Mouse (Mus musculus) c-Kit-positive CD71-positive TER-119-negative erythroid progenitor cells, embryonic 14.5 days (primary cell): ENCODE data around the gene 9130213A22Rik.
"Not testable (repeated sequence)": the region's sequence is repeated elsewhere in the genome, so short reads cannot be mapped to it uniquely, and the experiment has no call there.

Experiments used
- DNase-seq: peaks from one replicate; pipeline ENCODE4 v3.0.0-alpha.2; 2013; ENCODE audit warnings: low read depth

9130213A22Rik gene

GRCm38 (mm10) chr11:69093856-69094255, 28.5 kb downstream of the 9130213A22Rik start:
- DNase-seq: not testable (repeated sequence)

DNA sequence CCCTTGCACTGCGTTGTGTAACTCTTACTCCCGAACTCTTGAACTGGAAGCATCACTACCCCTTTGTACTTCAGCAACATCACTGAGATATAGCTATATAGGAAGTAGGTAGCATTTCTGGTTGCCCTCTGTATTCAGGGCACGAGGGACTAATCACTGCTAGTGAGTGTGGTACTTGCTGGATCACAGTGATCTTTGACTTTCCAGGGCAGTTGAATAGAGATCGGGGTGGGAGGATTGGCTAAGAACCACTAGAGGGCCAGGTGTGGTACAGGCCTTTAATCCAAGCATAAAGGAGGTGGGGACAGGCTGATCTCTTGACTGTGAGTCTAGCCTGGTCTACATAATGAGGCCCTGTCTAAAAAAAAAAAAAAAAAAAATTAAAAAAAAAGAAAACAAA, 29.5 kb downstream of the 9130213A22Rik start:
- no peak for DNase-seq

DNA sequence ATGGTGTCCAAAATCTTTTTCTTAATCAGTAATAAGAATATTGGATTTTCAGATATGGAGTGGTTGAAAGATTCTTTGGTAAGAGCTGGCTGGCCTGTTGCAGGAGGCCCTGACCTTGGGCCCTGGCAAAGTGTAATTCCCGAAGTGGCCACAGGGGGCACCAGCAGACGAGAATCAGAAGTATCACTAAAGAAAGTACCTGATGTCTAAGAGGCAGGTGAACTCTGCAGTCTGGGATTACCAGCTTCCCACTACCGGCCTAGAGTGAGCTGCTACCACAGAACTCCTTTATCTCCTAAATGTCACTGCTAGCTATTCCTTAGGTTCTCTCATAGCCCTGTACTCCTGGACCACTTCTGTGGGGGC, 30.0 kb downstream of the 9130213A22Rik start:
- DNase-seq: peak; percentile 78

DNA sequence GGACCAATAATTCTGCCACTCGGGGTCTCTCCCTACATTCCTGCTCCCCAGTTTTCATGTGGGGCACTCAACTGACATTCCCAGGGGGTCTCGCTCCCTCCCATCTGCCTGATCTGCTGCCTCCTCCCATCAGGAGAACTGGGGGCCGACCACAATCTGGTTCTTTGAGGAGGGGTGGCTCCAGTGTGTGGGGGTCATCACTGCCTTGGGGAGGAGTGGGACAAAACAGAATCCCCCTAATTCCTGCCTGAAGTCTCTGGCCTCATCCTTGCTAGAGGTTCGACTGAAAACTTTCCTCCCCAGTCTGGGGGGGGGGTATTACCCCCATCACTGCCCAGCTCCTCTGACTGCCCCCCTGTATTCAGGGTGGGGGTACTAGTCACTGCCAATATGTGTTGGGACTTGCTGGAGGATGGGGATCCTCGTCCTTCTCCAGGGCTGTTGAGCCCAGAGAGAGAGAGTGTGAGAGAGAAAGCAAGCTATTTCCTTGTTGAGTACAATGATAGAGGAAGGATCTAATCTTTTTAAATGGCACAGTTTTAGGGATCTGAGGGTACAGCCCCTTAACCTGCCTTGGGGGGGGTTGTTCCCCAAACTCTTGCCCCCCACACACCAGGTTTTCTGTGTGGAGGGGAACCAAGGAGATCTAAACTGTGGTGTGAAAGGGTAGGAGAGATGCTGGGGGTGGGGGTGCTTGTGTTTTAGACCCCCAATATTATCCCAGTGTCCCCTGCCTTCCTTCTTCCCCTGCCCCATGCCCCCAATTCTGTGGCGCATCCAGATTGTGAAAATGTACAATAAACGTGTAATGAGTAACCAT, 30.6 kb downstream of the 9130213A22Rik start:
- DNase-seq: no peak

GRCm38 (mm10) chr11:69090367-69090766, 32.0 kb downstream of the 9130213A22Rik start:
- no peak for DNase-seq

- DNase-seq: no peak
Observed at GRCm38 (mm10) chr11:69089616-69090290, 32.6 kb downstream of the 9130213A22Rik start.

GRCm38 (mm10) chr11:69088856-69089615, 33.4 kb downstream of the 9130213A22Rik start:
- DNase-seq: no peak

- DNase-seq: no peak
Observed at GRCm38 (mm10) chr11:69088103-69088855, 34.1 kb downstream of the 9130213A22Rik start, which contains the start of gene Vamp2. Gene Vamp2, plus strand, starts transcription at chr11:69088490.

DNA sequence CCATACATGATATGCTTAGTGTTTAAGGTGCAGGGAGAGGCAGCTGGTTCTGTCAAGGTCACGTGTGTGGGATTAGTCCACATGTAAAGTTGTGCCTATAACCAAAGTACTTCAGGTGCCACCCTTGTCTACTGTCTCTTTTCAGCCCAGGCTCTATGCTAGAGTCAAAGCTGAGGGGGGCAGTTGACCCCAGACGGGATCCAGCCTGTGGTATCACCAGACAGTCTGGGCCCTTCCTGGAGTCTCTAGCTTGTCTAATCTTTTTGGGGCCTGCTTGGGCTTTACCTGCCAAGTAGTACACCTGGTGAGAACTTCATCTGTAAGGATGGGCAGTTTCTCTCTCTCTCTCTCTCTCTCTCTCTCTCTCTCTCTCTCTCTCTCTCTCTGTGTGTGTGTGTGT, 34.8 kb downstream of the 9130213A22Rik start:
- DNase-seq: no peak

DNA sequence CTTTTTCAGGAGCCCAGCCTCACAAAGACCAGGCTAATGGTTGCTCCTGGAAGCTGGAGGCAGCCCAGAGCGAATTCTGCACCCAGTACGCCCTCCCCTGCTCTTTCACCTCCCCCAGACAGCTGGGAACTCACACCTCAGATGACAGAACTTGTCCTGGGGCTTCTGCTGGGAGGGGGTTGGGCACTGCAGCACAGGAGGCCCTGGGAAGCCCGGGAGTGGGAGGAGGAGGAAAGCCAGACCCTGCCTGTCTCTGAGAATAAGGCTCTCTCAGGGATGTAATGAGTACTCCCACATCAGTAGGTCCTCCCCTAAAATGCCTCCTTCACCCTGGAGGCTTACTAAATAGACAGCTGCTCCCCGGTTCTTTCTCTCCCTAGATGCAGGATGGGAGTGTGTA, 35.3 kb downstream of the 9130213A22Rik start:
- no peak for DNase-seq

DNA sequence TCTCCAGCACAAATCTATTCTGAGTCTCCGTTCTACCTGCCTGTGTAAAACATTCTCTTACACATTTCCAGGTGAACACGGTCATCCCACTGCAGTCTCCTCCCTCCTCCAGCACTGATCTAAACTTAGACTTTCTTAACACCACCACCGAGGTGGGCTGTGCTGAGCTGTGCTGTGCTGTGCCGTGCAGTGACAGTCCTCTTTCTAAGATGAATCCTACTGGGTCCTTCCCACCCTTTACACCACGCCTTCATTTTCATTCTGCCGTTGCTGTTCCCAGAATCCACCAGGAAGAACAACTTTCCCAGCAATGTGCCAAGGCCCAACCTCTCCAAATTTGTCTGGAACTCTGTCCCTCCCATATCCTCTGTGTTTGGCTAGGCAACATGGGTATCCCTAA, 36.0 kb downstream of the 9130213A22Rik start:
- DNase-seq: no peak

- no peak for DNase-seq
Observed at GRCm38 (mm10) chr11:69085608-69086007, 36.8 kb downstream of the 9130213A22Rik start.

- DNase-seq: no peak
Observed at GRCm38 (mm10) chr11:69081613-69082012, 40.8 kb downstream of the 9130213A22Rik start.

DNA sequence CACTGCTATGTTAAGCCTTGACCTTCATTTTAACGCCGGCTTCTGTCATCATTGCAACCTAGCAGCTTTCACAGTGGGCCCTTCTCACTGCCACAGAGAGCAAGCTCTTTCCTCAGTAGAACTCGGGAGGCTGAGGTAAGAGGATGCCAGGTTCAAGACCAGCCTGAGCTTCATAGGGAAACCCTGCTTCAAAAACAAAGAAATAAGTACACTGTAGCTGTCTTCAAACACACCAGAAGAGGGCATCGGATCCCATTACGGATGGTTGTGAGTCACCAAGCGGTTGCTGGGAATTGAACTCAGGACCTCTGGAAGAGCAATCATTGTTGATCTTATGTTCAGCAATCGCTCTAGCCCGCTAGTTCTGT, 41.5 kb downstream of the 9130213A22Rik start:
- no peak for DNase-seq

GRCm38 (mm10) chr11:69080102-69080854, 42.1 kb downstream of the 9130213A22Rik start:
- DNase-seq: no peak

DNA sequence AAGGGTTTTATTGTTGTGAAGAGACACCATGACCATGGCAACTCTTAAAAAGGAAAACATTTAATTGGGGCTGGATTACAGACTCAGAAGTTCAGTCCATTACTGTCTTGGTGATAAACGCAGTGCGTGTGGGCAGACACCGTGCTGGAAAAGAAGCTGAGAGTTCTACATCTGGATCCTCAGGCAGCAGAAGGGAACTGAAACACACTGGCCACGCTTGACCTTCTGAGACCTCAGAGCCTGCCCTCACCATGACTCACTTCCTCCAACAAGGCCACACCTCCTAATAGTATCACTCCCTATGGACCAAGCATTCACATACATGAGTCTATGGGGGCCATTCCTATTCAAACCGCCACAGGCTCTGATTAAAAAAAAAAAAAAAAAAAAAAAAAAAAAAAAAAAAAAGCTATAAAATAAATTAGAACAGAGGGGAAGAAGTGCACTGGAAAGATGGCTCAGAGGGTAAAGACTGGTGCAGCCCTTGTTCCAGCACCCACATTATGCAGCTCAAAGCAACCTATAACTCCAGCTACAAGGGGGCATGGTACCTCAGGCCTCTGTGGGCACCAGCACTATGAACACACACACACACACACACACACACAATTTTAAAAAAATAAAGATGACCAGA, 43.5 kb downstream of the 9130213A22Rik start:
- DNase-seq: no peak

GRCm38 (mm10) chr11:69078041-69078440, 44.3 kb downstream of the 9130213A22Rik start:
- DNase-seq: no peak

DNA sequence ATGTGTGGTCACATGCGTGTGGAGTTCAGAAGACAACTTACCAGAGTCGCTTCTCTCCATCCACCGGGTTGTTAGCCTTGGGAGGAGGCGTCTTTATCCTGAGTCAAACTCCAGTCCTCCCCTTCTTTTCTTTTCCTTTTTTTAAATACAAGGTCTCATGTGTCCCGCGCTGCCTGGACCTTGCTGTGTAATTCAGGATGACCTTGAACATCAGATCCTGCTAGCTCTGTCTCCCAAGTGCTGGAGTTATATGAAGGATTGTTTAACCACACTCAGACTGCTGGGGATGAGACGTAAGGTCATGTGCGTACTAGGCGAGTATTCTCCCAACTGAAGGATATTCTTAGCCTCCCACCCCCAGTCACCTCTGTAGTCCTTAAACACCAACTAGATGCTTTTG, 45.1 kb downstream of the 9130213A22Rik start:
- DNase-seq: no peak

- no peak for DNase-seq
Observed at GRCm38 (mm10) chr11:69076572-69076971, 45.8 kb downstream of the 9130213A22Rik start.

DNA sequence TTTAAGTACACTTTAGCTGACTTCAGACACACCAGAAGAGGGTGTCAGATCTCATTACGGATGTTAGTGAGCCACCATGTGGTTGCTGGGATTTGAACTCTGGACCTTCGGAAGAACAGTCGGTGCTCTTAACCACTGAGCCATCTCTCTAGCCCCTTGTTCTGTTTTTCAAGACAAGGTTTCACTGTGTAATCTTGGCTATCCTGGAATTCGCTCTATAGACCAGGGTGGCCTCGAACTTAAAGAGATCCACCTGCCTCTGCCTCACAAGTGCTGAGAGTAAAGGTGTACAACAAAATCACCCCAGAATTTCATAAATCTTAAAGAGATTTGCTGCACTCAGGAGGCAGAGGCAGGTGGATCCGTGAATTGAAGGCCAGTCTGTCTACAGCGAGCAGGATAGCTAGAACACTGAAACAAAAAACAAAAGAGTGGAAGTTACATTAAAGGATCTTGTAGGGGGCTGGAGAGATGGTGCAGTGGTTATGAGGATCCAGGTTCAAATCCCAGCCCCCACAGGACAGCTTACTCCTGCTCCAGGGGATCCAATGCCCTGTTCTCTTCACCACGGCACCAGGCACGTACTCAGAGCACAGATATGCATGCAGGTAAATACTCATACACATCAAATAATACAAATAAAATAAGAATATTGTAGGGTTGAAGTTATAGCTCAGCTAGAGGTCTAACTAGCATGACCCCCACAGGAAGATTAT, 46.5 kb downstream of the 9130213A22Rik start:
- DNase-seq: no peak
